Mouse (Mus musculus): ENCODE results near the gene Stim1. TPM values are rescaled to one million over a fixed set of nuclear protein-coding genes. Genes with fewer than 3 reads are reported as not detected.

Gene Stim1
- 10 to 100 TPM; 76.4 to 77.1 TPM for total RNA-seq (2021)
- long read RNA-seq, experiment 1, full-length matches to known transcripts = 8 of 24 reads
- long read RNA-seq, experiment 1, partial matches to known transcripts = 9 of 24 reads
- long read RNA-seq, experiment 1, other reads (novel, unspliced or antisense) = 7 of 24 reads
- long read RNA-seq, experiment 2, full-length matches to known transcripts = 11 of 19 reads
- long read RNA-seq, experiment 2, partial matches to known transcripts = 0 of 19 reads
- long read RNA-seq, experiment 2, other reads (novel, unspliced or antisense) = 8 of 19 reads

DNA sequence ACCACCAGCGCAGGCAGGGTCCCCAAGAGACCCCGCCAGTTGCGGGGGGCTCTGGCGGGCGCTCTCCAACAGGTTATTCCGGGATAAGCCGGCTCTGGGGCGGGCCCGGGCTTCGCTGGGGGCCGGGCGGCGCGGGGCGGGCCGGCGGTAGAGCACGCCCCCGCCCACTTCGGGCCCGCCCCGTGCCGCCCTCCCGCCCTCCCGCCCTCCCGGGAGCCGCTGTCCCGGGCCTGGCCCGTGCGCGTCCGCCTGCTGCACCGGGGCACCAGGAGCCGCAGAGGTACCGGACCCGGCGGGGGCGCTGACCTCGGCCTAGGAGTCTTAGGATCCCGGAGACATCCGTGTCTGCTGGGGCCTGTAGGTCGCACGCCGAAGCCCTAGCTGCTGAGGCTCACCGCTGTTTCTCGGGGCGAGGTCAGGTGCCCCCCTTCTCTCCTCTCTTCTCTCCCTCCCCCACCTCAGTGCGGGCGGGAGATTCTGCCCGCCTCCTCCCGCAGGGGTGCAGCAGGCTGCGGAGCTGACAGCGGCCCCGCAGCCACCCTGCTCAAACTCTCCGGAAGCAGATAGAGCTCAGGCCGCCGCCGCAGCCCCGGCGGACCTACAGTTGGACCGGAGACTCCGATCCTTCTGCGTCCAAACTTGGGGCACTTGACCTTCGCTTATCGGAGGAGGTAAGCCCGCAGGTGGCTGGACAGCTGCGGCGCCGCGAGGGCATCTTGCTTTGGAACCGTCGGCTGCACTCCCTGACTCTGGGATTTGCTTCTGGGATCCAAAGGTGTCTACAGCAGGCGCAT, at the start of gene Stim1:
Gene Stim1 (plus strand): TSS at position 206 of the 794 bp plus-strand sequence.
- peak; percentile 83 for DNase-seq

DNA sequence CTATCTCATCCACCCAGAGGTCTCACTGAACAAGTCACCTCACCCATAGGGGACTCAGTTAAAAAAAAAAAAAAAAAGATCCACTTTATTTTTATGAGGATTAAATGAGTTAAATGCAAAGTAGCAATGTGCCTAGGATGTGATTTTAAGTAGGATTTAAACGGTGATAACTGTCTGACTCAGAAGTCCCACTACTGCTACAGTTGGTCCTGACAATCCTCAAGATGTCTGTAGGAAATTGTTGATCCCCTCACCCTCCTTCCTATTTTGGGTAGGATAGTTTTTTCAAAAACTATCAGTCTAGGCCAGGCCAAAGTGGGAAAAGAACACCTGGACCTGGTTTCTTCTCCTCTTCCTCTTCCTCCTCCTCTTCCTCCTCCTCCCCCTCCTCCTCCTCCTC, 45.7 kb upstream of the Stim1 start:
- no peak for DNase-seq

DNA sequence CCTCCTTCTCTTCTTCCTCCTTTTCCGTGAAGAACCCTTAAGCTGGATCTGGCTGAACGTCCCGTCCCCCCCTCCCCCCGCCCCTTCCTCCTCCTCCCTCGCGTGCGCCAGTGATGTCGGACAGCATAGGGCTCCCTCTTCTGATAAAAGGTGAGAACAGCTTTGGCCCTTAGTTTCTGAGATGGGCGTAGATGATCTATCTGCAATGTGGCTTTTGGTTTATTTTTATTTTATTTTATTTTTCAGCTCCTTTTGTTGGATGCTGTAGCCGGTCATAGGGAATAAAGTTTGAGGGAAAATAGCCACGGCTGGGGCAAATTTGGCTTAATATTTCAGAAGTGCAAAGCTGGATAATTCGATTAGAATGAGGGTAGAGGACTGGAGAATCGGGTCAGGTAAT, 45.3 kb upstream of the Stim1 start:
- DNase-seq = peak; percentile 58

DNA sequence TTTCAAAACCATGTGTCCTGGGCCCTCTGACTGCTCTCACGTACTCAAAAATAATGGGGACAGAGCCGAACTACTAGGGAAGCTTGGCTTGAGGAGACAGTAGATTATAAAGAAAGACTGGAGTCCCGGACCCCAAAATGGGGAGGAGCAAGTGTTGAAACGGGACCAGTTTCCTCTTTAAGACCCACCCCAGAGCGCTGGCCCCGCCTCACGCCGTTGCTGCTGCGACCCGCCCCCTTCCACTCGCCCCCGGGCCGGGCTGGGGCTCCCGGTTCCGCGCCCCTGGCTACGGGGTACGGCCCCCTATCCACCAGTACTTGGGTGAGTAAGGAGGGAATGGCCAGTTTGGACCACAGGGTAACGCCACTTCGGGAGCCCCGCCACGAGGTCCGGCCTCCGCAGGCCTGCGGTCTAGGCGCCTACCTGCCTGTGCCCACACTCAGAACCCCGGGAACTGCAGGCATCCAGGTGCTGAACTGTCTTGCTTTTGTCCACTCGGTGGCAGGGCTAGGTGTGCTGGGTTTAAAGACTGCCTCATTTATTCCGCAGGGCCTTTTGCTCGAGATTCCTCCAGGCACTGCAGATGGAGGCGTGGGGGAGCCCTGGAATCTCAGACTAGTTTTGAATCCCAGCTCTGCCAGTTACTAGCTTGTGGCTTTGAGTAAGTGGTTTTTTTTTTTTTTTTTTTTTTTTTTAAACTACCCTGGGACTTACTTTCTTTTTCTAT, 44.6 kb upstream of the Stim1 start:
- peak; percentile 86 for DNase-seq

DNA sequence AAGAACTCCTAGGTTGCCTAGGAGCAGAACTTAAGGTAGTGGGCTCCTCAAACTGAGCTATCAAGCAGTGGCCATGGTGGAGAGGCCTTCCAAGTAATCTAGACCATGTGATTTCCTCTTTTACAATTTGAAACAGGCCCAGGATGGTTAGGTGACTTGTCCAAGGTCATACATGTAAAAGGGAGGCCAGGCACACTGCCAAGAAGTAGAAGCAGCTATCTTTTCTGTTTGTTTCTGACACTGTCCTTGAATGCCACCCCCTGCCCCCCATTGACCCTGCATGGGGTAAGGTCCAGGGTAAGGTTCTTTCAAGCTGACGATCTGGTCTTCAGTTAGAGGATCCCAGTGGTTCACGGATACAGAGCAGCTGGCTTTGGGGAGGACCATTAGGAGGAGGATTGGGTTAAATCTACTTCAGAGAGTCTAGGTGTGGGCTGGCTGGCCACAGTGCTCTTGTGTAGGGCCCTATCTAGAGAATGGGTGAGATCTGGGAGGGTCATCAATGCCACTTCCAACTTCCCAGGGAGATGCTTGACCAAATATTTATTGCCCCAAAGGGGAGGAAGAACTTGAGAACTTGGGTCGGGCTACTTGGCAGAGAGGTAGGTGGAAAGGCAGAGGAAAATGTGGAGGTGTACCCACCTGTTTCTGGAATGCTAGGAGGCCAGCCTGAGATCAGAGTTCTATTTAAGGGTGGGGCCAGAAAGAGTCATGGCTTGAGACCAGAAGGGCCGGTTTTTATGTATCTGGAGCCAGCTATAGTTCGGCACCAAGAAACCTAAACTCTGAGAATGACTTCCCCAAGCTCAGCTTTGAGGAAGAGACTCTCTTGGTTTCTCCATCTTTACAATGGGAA, 43.5 kb upstream of the Stim1 start:
- DNase-seq = peak; percentile 72

DNA sequence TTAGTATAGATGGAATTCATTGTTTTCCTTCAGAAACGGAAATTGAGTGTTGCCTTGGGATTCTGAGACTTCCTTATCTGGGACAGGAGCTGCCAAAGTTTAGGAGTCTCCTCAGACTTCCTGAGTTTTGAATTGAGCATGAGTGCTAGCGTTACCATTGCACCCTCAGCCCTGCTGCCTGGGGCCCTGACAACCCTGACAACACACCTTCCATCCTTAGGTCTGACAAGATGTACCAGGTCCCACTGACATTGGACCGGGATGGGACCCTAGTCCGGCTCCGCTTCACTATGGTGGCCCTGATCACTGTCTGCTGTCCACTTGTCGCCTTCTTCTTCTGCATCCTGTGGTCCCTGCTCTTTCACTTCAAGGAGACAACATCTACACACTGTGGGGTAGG, 41.6 kb upstream of the Stim1 start:
- DNase-seq = no peak

DNA sequence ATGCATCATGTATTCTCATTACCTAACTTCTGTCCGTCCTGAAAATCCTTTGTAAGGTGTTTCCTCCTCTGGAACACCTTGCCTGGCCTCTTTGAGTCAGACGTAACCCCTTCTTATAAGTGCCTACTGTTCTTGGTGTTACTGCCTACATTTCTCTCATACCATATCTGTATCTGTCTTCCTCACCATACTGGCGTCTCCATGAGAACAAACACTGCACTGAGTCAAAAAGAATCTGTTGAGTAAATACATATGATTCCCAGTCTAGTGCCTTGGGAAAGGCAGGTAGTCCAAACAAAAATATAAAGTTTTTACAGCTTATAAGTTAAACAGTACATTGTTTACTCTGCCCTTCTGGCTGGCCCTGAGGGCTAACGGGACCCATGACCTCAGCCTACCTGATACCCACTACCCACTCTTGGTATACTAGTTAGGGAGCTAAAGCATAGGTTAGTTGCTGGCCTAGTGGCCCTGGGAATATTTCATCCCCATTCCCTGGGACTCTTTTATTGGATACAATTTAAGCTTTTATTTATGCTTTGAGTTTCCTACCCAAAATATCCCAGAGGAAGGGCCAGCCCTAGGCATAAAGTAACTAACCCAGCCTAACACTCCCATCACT, 39.4 kb upstream of the Stim1 start:
- DNase-seq = no peak

DNA sequence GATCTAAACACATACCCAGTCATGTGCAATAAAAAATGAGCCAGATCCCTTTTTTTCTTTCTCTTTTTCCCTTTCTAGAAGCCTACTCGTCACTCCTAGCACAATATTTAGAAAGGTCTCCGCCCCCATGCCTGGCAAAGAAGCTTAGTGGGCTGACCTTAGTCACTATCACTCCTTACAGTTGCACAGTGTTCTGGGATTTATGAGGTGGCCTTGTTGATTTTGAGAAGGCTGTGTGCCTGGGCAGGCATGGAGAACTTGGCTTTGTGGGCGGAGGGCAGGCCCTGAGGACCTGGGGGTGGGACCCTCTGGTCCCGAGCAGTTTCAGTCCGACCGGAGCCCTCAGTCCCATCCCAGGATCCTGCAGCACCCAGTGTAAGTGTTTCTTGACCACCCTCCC, 37.8 kb upstream of the Stim1 start:
- DNase-seq = peak; percentile 55

DNA sequence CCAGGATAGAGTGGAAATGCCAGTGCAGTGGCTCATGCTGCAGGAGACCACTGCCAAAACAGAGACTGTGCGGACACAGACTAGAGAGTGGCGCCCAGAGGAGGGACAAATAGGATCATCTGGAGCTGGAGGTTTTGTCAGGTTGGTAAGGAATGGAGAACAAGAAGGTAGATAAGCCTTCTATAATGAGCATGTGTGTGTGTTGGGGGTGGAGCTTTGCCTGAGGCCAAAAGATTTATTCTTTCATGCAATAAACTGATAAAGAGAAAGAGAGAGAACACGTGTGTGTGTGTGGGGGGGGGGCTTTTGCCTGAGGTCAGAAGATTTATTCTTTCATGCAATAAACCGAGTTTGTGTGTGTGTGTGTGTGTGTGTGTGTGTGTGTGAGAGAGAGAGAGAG, 34.5 kb upstream of the Stim1 start:
- DNase-seq = no peak

DNA sequence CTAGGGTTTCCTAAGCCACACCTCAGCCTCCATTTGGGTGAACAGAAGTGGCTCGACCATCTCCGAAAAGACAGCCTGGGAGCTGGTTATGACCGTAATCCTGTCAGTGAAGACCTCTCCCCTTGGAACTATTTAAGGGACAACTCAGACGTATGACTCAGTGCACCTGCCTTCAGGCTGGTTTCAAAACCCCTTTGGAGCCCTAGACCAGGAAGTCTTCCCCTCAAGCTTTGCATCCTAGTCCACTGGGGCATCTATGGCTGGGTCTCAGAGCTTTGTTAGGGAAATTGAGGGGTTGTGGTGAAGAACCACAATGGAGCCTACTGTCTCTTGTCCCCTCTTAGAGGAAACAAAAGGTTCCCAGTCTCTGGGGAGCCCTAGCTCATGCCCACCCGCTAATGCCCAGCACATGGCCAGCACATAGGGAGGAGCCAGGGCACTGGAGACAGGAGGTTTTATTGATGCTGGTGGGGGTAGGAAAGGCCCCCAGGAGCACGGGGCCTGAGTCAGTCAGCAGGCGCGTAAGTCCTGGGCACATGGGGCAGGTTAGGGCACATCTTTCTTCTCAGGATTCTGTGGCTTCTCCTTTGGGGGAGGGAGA, 28.8 kb upstream of the Stim1 start:
- DNase-seq = no peak

DNA sequence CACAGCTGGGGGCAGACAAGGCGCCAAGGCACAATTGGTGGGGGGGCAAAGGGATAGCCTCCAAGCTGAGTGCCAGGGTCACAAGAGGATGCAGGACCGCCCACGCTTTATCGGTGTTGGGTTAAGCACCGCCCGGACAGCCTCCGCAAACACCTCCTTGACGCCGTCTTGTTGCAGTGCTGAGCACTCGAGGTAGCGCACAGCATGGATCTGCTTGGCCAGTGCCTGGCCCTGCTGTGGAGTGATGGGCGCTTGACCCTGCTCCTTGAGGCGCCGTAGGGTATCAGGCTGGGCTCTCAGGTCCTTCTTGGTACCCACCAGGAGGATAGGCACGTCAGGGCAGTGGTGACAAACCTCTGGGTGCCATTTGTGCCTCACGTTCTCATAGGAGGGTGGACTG, 28.0 kb upstream of the Stim1 start:
- DNase-seq = no peak

DNA sequence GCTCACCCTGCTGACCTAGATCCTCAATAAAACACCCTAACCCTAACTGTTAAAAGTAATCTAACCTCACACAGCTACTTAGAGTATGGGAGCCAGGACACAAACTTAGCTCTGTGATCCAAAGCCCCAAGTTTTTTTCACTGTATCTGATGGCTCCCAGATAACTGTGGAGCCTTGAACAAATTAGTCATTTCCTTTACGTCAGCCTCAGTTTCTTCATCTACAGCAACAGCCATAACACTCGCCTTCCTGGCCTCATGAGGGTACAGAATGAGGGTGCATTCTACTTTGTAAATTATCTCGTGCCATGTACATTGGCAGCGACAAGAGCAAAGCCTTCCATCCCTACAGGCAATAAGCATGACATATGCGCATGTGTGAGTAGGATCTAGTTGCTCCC, 25.2 kb upstream of the Stim1 start:
- DNase-seq = no peak

DNA sequence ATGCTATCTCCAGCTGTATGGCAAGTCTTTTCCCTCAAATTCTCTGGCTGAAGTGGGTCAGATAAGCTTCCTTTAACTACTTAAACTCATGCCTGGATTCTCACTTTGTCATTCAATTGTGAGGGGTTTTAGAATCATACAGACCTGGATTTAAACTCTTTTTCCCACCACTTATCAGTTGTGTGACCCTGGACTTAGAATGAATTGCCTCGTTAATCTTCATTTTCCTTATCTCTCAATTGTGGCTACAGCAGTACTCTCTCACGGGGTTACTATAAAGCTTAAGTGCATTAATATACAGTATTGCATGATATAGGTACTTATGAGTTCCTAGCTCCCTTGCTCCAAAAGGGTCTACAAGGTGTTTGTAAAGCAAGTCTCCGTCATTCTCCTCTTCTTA, 24.7 kb upstream of the Stim1 start:
- no peak for DNase-seq

DNA sequence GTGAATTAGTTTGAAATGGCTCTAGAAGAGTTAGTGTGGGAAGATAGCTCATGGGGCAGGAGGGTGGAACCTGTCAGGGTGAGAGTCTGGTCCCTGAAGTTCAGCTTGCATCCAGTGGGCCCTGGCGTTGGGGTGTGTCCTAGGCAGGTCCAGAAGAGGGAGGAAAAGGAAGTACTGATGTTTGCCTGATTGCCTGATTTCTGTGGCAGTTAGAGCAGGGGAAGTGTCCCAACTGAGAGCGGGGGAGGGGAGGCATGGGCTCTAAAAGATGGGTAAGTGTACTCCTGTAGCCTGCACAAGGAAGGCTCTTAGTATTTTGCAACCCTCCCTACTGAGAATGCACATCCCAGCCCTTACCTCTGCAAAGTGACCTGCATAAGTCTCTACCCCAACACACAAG, 23.7 kb upstream of the Stim1 start:
- peak; percentile 46 for DNase-seq

DNA sequence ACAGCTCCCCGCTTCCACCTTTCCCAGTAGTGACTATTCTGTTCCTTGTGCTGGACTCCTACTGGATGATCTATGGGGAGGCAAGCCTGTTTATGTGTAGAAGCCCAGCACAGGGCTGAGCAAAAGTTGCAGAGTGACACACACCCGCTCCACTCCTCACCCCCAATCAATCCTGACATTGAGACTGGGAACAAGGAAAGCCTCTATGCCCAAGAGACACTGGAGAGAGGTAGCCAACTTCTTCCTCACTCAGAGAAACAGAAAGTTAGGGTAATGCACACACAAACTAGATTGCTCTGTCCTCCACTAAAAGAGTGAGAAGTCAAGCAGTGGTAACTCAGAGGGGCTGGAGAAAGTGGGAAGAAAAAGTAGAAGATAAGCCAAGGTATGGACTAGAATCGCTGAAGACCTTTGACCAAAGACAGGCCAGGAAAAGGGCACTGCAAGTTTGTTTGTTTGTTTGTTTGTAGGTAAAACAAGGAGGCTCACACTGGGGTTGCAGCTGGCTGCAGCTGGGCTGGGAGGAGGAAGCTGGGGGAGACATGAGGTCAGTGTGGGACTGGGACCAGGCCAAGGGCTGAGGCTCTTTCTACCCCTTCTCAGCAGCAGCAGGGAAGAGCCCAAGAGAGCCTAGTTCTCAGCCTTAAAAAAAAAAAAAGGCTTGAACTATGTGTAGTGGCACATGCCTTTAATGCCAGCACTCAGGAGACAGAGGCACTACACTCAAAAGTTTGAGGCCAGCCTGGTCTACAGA, 22.6 kb upstream of the Stim1 start:
- DNase-seq = no peak

DNA sequence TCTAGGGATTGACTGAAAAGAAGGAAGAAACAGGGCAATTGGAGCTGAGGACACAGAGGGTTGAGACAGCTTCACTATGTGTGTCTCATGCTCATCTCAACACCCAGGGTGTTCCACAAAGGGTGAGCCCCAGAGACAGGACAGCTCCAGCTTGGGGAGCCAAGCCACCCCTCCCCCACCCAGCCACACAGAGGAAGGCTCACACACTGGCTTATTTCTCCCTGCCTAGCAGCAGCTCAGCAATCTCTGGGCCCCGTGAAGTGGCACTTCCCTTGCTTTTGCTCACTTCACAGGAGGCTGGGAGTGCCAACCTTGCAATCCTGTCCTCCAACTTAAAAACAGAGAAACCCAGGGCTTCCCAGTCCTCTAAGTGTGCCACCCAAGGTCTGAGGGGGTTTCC, 21.8 kb upstream of the Stim1 start:
- peak; percentile 50 for DNase-seq

DNA sequence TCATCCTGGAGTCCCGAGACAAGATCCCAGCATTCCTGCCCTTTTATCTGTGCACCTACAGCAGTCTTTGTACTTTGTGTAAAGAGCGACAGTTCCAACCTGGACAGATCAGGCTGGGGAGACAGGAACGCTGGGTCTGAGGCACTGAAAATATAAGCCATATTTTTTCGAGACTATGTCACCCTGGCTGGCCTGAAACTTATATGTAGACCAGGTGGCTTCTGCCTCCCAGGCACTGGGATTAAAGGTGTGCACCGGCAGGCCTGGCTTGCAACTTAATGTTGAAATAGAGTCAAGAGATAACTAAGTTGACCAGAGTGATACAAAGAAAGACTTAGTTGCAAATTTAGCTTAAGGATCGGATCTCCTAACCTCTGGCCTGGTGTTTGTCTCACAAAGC, 21.3 kb upstream of the Stim1 start:
- no peak for DNase-seq

DNA sequence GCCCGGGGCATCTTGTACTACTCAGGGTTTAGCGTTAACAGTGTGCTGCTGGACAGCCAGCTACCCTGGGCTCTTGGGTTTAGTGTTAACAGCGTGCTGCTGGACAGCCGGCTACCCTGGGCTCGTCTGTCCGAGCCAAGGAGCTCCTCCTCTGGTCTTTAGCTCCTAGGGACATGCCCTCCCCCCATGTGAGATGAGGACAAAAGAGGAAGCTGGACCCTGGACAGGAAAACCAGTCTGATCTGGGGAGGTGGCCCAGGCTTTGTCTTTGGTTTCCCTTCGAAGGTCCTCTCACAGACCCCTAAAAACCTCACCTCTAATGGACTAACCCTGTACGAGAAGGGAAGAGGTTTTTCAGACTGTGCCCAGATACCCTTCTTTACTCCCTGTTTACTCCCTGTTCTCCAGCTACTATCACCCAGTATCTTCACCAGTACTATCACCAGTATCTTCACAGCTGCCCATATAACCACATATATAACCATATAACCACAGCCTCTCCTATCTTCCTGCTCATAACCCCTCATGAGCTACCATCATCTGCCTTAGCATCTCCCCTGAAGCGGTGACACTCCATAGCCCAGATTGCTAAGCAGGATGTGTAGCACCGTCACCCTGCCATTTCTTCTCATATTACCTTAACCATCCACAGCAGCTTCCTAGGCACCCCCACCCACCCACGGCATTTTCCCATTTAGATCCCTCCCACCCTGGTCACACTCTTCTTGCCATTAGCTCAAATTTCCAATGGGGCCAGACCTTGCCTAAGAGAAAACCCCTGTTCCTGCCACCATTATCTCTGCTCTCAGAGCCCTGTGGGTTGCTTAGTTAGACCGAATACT, 20.4 kb upstream of the Stim1 start:
- no peak for DNase-seq

DNA sequence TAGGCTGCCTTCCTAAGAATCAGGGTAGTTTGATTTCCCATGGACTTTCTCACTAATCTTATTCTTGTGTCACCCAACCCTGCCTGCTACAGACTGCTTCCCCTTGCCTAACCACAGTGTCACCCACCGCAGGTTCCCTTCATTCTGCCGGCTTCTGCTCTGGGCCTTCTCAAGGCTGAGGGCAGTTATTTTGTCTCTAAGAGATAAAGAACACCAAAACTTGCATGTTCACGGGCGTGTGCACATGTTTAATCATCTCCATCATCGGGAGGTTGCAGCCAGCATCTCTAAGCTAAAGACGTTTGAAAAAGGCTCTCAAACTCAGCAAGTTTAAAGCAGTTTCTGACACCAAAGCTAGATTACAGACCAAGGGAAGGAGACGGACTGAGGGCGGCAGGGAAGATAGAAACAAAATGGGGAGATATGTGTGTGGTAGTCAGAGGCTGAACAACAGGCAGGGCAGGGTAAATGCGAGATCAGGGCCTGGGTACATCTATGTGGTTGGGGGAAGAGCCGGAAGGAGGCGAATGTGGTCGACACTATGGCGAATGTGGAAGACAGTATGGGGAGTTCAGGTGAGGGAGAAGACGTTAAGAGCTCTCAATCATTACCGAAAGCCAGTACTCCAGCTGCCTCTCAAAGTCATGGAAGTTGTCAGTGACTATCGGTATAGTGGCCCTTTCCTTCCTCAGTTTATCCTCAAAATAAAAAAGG, 18.8 kb upstream of the Stim1 start:
- DNase-seq = no peak
